Mouse (Mus musculus): ENCODE data around the gene Npb. TPM values are rescaled to one million over a fixed set of nuclear protein-coding genes. Genes with fewer than 3 reads are reported as not detected.

Gene Npb
- polyA plus RNA-seq, 2 experiments = 5.5 to 11.9 TPM

DNA sequence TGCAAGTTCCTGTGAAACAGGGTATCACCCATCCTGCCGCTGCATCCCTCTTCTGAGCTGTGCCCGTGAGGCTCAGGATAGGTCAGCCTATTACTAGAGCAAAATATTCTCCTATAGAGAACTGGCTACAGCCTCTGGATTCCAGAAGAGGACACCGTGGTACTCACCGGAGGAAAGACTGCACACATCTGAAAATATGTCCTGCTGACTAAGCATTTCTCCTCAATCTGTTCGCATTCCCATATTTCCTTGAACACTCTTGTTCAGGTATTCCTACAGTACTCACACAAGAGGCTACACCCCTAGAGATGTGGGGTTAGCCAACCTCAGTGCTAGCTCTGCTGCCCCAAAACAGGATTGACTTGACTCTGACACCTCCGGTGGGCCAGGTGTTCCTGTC lies 40.0 kb upstream of the Npb start:
- ATAC-seq (ENCODE audit: insufficient read depth) = no peak
- H3K36me3 ChIP-seq (replicated peaks; ENCODE audit: control insufficient read depth, insufficient read depth, low read depth) = peaks cover 65% of the 10 kb centered on the region

DNA sequence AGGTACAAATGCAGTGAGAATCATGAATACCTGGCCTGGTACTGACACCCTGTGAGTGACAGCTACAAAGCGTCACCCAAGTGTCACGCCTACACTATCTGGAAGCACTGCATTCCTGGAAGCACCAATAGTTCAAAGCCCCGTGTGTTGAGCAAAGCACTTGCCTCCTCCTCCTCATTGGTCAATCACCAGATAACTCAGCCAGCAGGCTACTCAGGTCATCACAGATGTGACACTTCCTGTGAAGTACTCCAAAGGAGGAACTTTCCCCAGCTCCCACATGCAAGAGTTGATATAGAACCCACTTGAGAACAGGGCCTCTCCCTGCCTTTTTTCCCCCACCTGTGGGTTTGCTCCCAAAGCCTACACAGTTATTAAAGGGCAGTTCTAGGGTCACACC lies 37.2 kb upstream of the Npb start:
- ATAC-seq (ENCODE audit: insufficient read depth) (no peak), DNase-seq (ENCODE audit: low read depth in 3 of 3, low spot score in 3 of 3) (no peak)
- no peaks in the 10 kb centered on the region for H3K9me3 ChIP-seq (ENCODE audit: control insufficient read depth, low read length)
- peaks cover 17 to 21% of the 10 kb centered on the region in 2 experiments for H3K4me1 ChIP-seq (replicated peaks; ENCODE audit: control insufficient read depth in 2 of 2, insufficient read depth in 2 of 2, low read length in 1 of 2)
- H3K4me3 ChIP-seq (ENCODE audit: insufficient read depth in 1 of 2, low read depth in 2 of 2, low read length in 2 of 2) = peak overlapping the region; percentile 83 to 85
- H3K9ac ChIP-seq (replicated peaks) = peak overlapping the region; percentile 27; the same call in 1 of the 2 replicates
- WGBS (ENCODE audit: insufficient replicate concordance) = 17% methylated on average over 3 of the region's 3 CpGs
- H3K27ac ChIP-seq = peak overlapping the region; percentile 12; the same call in 1 of the 2 replicates
- TF ChIP-seq CTCF (IDR thresholded peaks at IDR 0.05; ENCODE audit: low read depth) (no peak), EP300 (IDR thresholded peaks at IDR 0.05; ENCODE audit: low read depth) (no peak)
- H3K36me3 ChIP-seq (replicated peaks; ENCODE audit: control insufficient read depth, insufficient read depth, low read depth) = peaks cover 40% of the 10 kb centered on the region
- no peaks in the 10 kb centered on the region for H3K27me3 ChIP-seq (ENCODE audit: control insufficient read depth, insufficient read depth, low read length)
- peak overlapping the region; percentile 98 for H3K4me2 ChIP-seq (ENCODE audit: low read depth)

More for the DNA sequence above, 40.0 kb upstream of the Npb start:
- Histone ChIP-seq H3K27me3 (ENCODE audit: control insufficient read depth, insufficient read depth, low read length) (no peaks in the 10 kb centered on the region), H3K9ac (replicated peaks) (no peak overlapping the region), H3K4me1 (replicated peaks; ENCODE audit: control insufficient read depth in 2 of 2, insufficient read depth in 2 of 2, low read length in 1 of 2) (peaks cover 8 to 14% of the 10 kb centered on the region in 2 experiments), H3K27ac (no peak overlapping the region), H3K4me3 (ENCODE audit: insufficient read depth in 1 of 2, low read depth in 2 of 2, low read length in 2 of 2) (no peak overlapping the region), H3K9me3 (ENCODE audit: control insufficient read depth, low read length) (no peaks in the 10 kb centered on the region), H3K4me2 (ENCODE audit: low read depth) (no peak overlapping the region)
- no peak for DNase-seq (ENCODE audit: low read depth in 3 of 3, low spot score in 3 of 3)
- no peak for TF ChIP-seq CTCF (IDR thresholded peaks at IDR 0.05; ENCODE audit: low read depth)
- no peak for TF ChIP-seq EP300 (IDR thresholded peaks at IDR 0.05; ENCODE audit: low read depth)
- 83% methylated on average over 6 of the region's 6 CpGs for WGBS (ENCODE audit: insufficient replicate concordance)

DNA sequence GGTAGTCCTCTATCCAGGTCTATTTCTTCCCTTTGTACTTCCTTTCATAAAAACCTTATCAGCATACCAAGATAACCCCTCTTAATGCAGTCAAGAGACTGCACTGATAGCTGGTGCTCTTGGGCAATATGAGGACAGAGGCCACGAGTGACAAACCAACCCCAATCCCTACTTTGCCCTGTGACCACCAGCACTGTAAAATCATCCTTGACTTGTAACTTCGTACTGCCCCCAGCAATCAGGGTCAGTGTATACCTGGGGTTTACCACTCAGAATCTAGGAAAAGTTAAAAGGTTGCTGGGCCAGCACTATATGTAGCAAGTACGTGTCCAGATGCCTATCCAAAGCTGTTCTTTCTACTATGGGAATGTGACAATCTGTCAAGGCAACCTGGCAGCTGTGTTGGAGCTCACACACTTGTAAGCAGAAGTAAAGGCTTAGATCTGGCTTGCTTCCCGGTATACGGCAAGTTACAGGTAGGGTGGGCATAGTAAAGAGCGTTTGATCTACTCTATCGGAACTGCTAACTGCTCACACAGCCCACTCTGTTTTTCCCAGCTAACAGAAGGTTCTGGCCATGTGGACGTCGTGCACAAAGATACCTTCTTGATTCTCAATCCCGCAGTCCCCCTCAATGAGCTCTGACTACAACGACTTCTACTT lies 36.4 kb upstream of the Npb start:
- Histone ChIP-seq H3K4me1 (replicated peaks; ENCODE audit: control insufficient read depth in 2 of 2, insufficient read depth in 2 of 2, low read length in 1 of 2) (peaks cover 17 to 24% of the 10 kb centered on the region in 2 experiments), H3K4me3 (ENCODE audit: insufficient read depth in 1 of 2, low read depth in 2 of 2, low read length in 2 of 2) (peak overlapping the region; percentile 83 to 85), H3K9ac (replicated peaks) (peak overlapping the region; percentile 93), H3K9me3 (ENCODE audit: control insufficient read depth, low read length) (no peaks in the 10 kb centered on the region), H3K36me3 (replicated peaks; ENCODE audit: control insufficient read depth, insufficient read depth, low read depth) (peaks cover 33% of the 10 kb centered on the region), H3K4me2 (ENCODE audit: low read depth) (peak overlapping the region; percentile 98), H3K27ac (peak overlapping the region; percentile 41), H3K27me3 (ENCODE audit: control insufficient read depth, insufficient read depth, low read length) (no peaks in the 10 kb centered on the region)
- 3% methylated on average over 11 of the region's 11 CpGs for WGBS (ENCODE audit: insufficient replicate concordance)
- no peak for ATAC-seq (ENCODE audit: insufficient read depth)
- TF ChIP-seq CTCF (IDR thresholded peaks at IDR 0.05; ENCODE audit: low read depth) (no peak), EP300 (IDR thresholded peaks at IDR 0.05; ENCODE audit: low read depth) (no peak)
- no peak for DNase-seq (ENCODE audit: low read depth in 3 of 3, low spot score in 3 of 3)

DNA sequence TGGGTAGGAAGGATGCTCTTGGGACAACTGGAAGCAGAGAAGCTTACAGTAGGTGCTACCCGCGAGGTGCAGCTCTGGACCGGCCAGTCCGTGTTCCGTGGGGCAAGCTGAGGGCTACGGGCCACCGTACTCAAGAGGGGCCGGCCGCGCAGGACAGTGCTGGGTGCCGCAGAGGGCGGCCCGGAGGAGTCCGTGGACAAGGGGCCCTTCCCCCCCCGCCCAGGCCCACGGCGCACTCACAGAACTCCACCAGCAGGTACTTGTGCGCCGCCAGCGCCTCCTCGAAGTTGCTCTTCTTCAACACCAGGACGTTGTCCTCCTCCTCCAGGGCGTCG lies 35.9 kb upstream of the Npb start:
- Histone ChIP-seq H3K27ac (peak overlapping the region; percentile 41), H3K4me3 (ENCODE audit: insufficient read depth in 1 of 2, low read depth in 2 of 2, low read length in 2 of 2) (peak overlapping the region; percentile 83 to 85), H3K27me3 (ENCODE audit: control insufficient read depth, insufficient read depth, low read length) (no peaks in the 10 kb centered on the region), H3K9ac (replicated peaks) (peak overlapping the region; percentile 93), H3K4me1 (replicated peaks; ENCODE audit: control insufficient read depth in 2 of 2, insufficient read depth in 2 of 2, low read length in 1 of 2) (peaks cover 17 to 24% of the 10 kb centered on the region in 2 experiments), H3K36me3 (replicated peaks; ENCODE audit: control insufficient read depth, insufficient read depth, low read depth) (peaks cover 28% of the 10 kb centered on the region), H3K9me3 (ENCODE audit: control insufficient read depth, low read length) (no peaks in the 10 kb centered on the region), H3K4me2 (ENCODE audit: low read depth) (peak overlapping the region; percentile 98)
- ATAC-seq (ENCODE audit: insufficient read depth) = peak; percentile 9
- TF ChIP-seq CTCF (IDR thresholded peaks at IDR 0.05; ENCODE audit: low read depth) (no peak), EP300 (IDR thresholded peaks at IDR 0.05; ENCODE audit: low read depth) (no peak)
- DNase-seq (ENCODE audit: low read depth in 3 of 3, low spot score in 3 of 3) = no peak
- WGBS (ENCODE audit: insufficient replicate concordance) = under 1% methylated on average over 24 of the region's 24 CpGs

DNA sequence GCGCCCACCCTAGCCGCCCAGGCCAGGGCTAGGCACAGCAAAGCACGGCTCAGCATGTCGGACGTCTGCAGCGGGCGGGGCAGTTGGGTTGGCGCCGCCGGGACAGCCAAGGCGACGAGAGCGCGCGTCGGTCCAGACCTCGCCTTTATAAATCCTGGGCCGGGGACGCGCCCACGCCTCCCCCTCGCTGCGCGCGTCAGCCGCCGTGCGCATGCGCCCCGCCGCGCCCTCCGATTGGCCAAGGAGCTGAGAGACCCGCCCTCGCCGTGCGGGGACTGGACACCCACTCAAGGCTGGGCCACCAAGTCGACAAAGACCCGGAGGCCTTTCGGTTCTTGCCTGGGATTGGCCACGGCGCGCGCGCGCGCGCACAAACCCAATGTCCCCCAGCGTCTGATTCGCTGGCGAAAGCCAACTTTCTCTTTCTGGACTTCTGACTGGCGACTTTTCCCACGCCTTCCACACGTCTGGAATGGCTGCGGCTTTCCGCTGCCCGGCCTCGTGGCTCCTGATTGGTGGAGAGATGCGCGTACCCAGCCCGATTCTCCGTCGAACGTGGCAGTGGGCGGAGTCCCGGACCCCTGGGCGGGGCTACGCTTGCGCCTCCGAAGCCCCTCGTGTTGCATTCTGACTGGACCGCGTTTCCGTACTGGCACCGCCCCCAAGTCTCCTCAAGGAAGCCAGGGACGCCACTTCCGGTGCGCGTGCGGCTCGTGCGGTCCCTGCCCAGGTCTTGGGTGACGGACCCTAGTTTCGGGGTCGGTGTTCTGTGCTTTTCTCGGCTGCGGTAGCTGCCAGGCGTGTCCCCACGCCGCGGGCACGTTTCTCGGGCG lies 35.3 kb upstream of the Npb start, which contains the start of gene P4hb:
TSS of gene P4hb (minus strand) at position 502 of the 833 bp plus-strand sequence.
- Histone ChIP-seq H3K36me3 (replicated peaks; ENCODE audit: control insufficient read depth, insufficient read depth, low read depth) (peaks cover 25% of the 10 kb centered on the region), H3K9ac (replicated peaks) (peak within 1 kb of the TSS; percentile 93), H3K27me3 (ENCODE audit: control insufficient read depth, insufficient read depth, low read length) (no peaks in the 10 kb centered on the region), H3K27ac (peak within 1 kb of the TSS; percentile 87), H3K9me3 (ENCODE audit: control insufficient read depth, low read length) (no peaks in the 10 kb centered on the region), H3K4me2 (ENCODE audit: low read depth) (peak within 1 kb of the TSS; percentile 98), H3K4me3 (ENCODE audit: insufficient read depth in 1 of 2, low read depth in 2 of 2, low read length in 2 of 2) (peak within 1 kb of the TSS; percentile 83 to 85), H3K4me1 (replicated peaks; ENCODE audit: control insufficient read depth in 2 of 2, insufficient read depth in 2 of 2, low read length in 1 of 2) (peaks cover 17 to 24% of the 10 kb centered on the region in 2 experiments)
- no peak for TF ChIP-seq CTCF (IDR thresholded peaks at IDR 0.05; ENCODE audit: low read depth)
- no peak for TF ChIP-seq EP300 (IDR thresholded peaks at IDR 0.05; ENCODE audit: low read depth)
- peak; percentile 93 for ATAC-seq (ENCODE audit: insufficient read depth)
- peak; percentile 96 to 97 (median 96) for DNase-seq (ENCODE audit: low read depth in 3 of 3, low spot score in 3 of 3)
- WGBS (ENCODE audit: insufficient replicate concordance) = under 1% methylated on average over 88 of the region's 94 CpGs

Data from liver, embryonic 14.5 days (tissue).